Mouse (Mus musculus): ENCODE results near the gene Snrpf.

Snrpf gene

GRCm38 (mm10) chr10:93538287-93538686 lies 51.2 kb downstream of the Snrpf start:
- DNase-seq (ENCODE audit: extremely low read depth, low read depth) = no peak
